Mouse (Mus musculus) forebrain, embryonic 11.5 days (tissue): ENCODE measurements around the gene Rtel1. TPM values are rescaled to one million over a fixed set of nuclear protein-coding genes. Genes with fewer than 3 reads are reported as not detected.
A peak's percentile ranks its signal among the peaks of the same experiment; 100 is the strongest.

Source experiments
- ATAC-seq: fragments of 200-750 bp; cut with Nextera tagmentation; replicated peaks from 2 replicates; pipeline ENCODE4 v1.8.0; 2017; ENCODE audit warnings: moderate TSS enrichment; ENCODE audit not compliant: low FRiP score
- DNase-seq: peaks from one replicate; pipeline ENCODE4 v3.0.0-alpha.2; 2017; ENCODE audit warnings: low spot score
- H3K27ac ChIP-seq: fragments of 300-500 bp; sonication (generic); 2 replicates; pipeline ENCODE4 v1.5.1; 2014; ENCODE audit warnings: low read depth, low read length
- H3K27me3 ChIP-seq: fragments of 300-500 bp; sonication (generic); 2 replicates; pipeline ENCODE4 v1.6.1; 2014; ENCODE audit warnings: mild to moderate bottlenecking, low read length, mixed read lengths; ENCODE audit not compliant: control insufficient read depth, insufficient read depth
- H3K36me3 ChIP-seq: fragments of 300-500 bp; sonication (generic); 2 replicates; pipeline ENCODE4 v1.6.1; 2014; ENCODE audit warnings: mild to moderate bottlenecking, low read length, moderate library complexity, mixed read lengths; ENCODE audit not compliant: control insufficient read depth, insufficient read depth
- H3K4me1 ChIP-seq: fragments of 300-500 bp; sonication (generic); replicated peaks from 2 replicates; pipeline ENCODE4 v1.6.1; 2014; ENCODE audit warnings: low read length, mixed read lengths; ENCODE audit not compliant: control insufficient read depth, insufficient read depth
- H3K4me2 ChIP-seq: fragments of 300-500 bp; sonication (generic); 2 replicates; pipeline ENCODE4 v1.6.1; 2014; ENCODE audit warnings: low read depth, mild to moderate bottlenecking, low read length, moderate library complexity, mixed read lengths; ENCODE audit not compliant: severe bottlenecking
- H3K4me3 ChIP-seq: fragments of 300-500 bp; sonication (generic); 2 replicates; pipeline ENCODE4 v1.5.1; 2014; ENCODE audit warnings: low read depth, low read length
- H3K9ac ChIP-seq: fragments of 300-500 bp; sonication (generic); 2 replicates; pipeline ENCODE4 v1.6.1; 2014; ENCODE audit warnings: low read length
- H3K9me3 ChIP-seq: fragments of 300-500 bp; sonication (generic); 2 replicates; pipeline ENCODE4 v1.6.1; 2016; ENCODE audit warnings: low read length, mixed read lengths; ENCODE audit not compliant: control insufficient read depth
- WGBS: fragments of 180-500 bp; shearing (Covaris S2); extraction: QIAGEN DNeasy Blood & Tissue Kit; methylation state at CpG from one replicate; pipeline ENCODE4 v1.1.7; 2014; 5-methylcytosine and 5-hydroxymethylcytosine counted together
- polyA plus RNA-seq: library from polyadenylated mRNA; unstranded; fragments of >200 nt; fragmentation: Nextera tagmentation; extraction: Ambion mirVana; gene quantifications from 2 replicates; pipeline ENCODE4 v1.2.1, GENCODE M21; 2014

The Rtel1 gene
- polyA plus RNA-seq, result 66.5 and 68.3 TPM in 2 replicates

DNA sequence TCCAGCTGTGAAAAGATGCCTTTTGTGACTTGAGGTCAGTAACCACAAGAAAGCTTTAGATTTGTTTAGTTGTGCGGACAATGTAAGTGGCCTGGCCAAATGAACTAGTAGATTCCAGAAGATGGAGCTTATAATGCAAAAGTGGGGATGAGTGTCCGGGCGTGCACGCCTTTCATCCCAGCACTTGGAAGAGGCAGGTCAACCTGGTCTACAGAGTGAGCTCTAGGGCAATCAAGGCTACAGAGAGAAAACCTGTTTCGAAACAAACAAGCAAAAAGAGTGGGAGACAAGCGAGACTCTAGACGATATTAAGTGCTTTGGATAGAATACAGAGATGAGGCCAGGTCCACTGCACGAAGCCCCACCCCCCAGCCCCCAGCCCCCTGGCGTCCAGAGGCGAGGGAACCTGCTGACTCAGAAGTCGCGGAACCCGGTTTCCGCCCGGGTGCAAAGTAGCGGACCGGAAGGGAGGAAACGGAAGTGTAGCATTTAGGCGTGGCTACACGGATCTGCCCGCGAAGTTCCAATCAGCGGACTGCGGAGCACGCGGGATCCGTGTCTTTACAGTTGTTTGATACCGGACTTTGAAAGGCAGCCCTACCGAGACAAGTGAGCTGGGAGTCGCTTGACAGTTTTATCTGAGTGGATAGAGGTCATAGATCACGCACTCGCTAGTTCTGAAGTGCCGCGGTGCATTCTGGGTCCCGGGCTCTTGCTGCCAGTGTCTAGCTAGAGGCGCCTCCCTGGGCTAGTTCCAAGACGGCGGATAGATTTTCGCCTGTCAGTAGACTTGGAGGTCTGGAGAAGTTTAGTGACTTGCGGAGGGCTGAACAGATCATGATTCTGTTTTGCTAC is at the start of gene Rtel1:
Gene Rtel1, plus strand, starts transcription at position 492 of the 855 bp plus-strand sequence.
- H3K27me3 ChIP-seq, result no peaks in the 10 kb centered on the region; the same call in 1 of the 2 replicates
- peaks cover 3% of the 10 kb centered on the region; the same call in 1 of the 2 replicates for H3K4me1 ChIP-seq
- H3K4me3 ChIP-seq, result peak within 1 kb of the TSS; percentile 51
- DNase-seq (peak; percentile 92), ATAC-seq (peak; percentile 94)
- 7% methylated on average over 40 of the region's 40 CpGs for WGBS
- peak within 1 kb of the TSS; percentile 58 for H3K9ac ChIP-seq
- no peaks in the 10 kb centered on the region; the same call in 1 of the 2 replicates for H3K36me3 ChIP-seq
- no peaks in the 10 kb centered on the region for H3K9me3 ChIP-seq
- 0 out of 2 replicates have a peak within 1 kb of the TSS, but pooled peaks have one; percentile 4 for H3K27ac ChIP-seq
- peak within 1 kb of the TSS; percentile 62 for H3K4me2 ChIP-seq

- no peaks in the 10 kb centered on the region for H3K4me1 ChIP-seq
- no peak overlapping the region for H3K4me2 ChIP-seq
- H3K27me3 ChIP-seq, result no peaks in the 10 kb centered on the region
- no peak for ATAC-seq
- no peak overlapping the region for H3K4me3 ChIP-seq
- no peak for DNase-seq
- no peak overlapping the region for H3K9ac ChIP-seq
- no peaks in the 10 kb centered on the region for H3K9me3 ChIP-seq
- 90% methylated on average over 2 of the region's 2 CpGs for WGBS
- no peak overlapping the region for H3K27ac ChIP-seq
- H3K36me3 ChIP-seq, result no peaks in the 10 kb centered on the region; the same call in 1 of the 2 replicates
Observed at GRCm38 (mm10) chr2:181272092-181272491, 47.4 kb upstream of the Rtel1 start.

- H3K9ac ChIP-seq, result no peak overlapping the region
- no peak for DNase-seq
- H3K9me3 ChIP-seq, result no peaks in the 10 kb centered on the region
- no peaks in the 10 kb centered on the region for H3K4me1 ChIP-seq
- no peaks in the 10 kb centered on the region for H3K27me3 ChIP-seq
- ATAC-seq, result no peak
- no peak overlapping the region for H3K4me3 ChIP-seq
- WGBS, result 92% methylated on average over 2 of the region's 2 CpGs
- H3K27ac ChIP-seq, result no peak overlapping the region
- peaks cover 3% of the 10 kb centered on the region; the same call in 1 of the 2 replicates for H3K36me3 ChIP-seq
- H3K4me2 ChIP-seq, result no peak overlapping the region
Observed at GRCm38 (mm10) chr2:181273829-181274228, 45.7 kb upstream of the Rtel1 start.

DNA sequence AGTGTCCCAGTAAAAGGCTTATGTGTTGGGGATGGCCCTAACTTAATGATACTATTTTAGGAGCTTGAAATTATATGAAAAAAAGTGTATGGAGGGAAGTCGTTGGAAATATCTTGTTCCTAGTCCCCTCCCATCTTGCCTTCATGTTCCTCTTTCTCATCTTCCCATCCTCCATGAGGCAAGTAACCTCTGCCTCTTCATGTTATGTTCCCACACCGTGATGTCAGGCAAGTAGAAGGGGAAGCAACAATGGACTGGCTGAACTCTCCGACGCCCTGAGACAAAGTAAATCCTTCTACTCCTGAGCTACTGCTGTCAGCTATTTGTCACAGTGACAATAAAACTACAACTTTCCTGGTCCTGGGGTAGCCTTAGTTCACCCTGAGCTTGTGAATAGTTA is 44.9 kb upstream of the Rtel1 start:
- H3K4me3 ChIP-seq, result no peak overlapping the region
- H3K4me1 ChIP-seq, result no peaks in the 10 kb centered on the region
- no peak overlapping the region for H3K27ac ChIP-seq
- 86% methylated on average over 4 of the region's 4 CpGs for WGBS
- no peak overlapping the region for H3K4me2 ChIP-seq
- H3K36me3 ChIP-seq, result peaks cover 3% of the 10 kb centered on the region; the same call in 1 of the 2 replicates
- ATAC-seq (no peak), DNase-seq (no peak)
- H3K9me3 ChIP-seq, result no peaks in the 10 kb centered on the region
- no peaks in the 10 kb centered on the region for H3K27me3 ChIP-seq
- H3K9ac ChIP-seq, result no peak overlapping the region

- no peak for DNase-seq
- no peak for ATAC-seq
- H3K9ac ChIP-seq, result no peak overlapping the region
- H3K4me1 ChIP-seq, result no peaks in the 10 kb centered on the region
- no peak overlapping the region for H3K4me2 ChIP-seq
- no peak overlapping the region for H3K27ac ChIP-seq
- H3K4me3 ChIP-seq, result no peak overlapping the region
- no peaks in the 10 kb centered on the region for H3K27me3 ChIP-seq
- no peaks in the 10 kb centered on the region for H3K9me3 ChIP-seq
- peaks cover 3% of the 10 kb centered on the region; the same call in 1 of the 2 replicates for H3K36me3 ChIP-seq
- 94% methylated on average over 1 of the region's 1 CpGs for WGBS
Observed at GRCm38 (mm10) chr2:181276766-181277165, 42.8 kb upstream of the Rtel1 start.

GRCm38 (mm10) chr2:181277866-181278265 is 41.7 kb upstream of the Rtel1 start:
- Histone ChIP-seq H3K9me3 (no peaks in the 10 kb centered on the region), H3K36me3 (peaks cover 3% of the 10 kb centered on the region; the same call in 1 of the 2 replicates), H3K27me3 (no peaks in the 10 kb centered on the region), H3K4me3 (no peak overlapping the region), H3K4me2 (no peak overlapping the region), H3K4me1 (no peaks in the 10 kb centered on the region), H3K27ac (no peak overlapping the region), H3K9ac (no peak overlapping the region)
- 90% methylated on average over 3 of the region's 3 CpGs for WGBS
- ATAC-seq (no peak), DNase-seq (no peak)

DNA sequence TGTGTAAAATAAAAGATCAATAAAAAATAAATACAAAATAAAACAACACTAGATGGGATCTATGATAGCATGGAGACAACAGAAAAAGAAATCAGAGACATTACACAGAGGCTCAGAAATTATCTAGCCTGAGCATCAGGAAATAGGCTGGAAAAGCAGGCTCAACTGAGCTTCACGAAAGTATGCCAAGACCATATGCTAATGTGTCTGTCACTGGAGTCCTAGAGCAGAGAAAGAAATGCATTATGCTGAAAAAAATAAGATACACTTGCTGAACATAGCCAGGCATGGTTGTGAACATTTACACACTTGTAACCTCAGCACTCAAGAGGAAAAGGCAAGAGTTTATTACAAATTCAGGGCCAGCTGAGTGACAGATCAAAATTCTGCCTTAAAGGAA is 39.6 kb upstream of the Rtel1 start:
- Histone ChIP-seq H3K36me3 (peaks cover 3% of the 10 kb centered on the region; the same call in 1 of the 2 replicates), H3K4me3 (no peak overlapping the region), H3K4me2 (no peak overlapping the region), H3K27ac (no peak overlapping the region), H3K9ac (no peak overlapping the region), H3K4me1 (no peaks in the 10 kb centered on the region), H3K9me3 (no peaks in the 10 kb centered on the region), H3K27me3 (no peaks in the 10 kb centered on the region)
- ATAC-seq, result no peak
- 86% methylated on average over 1 of the region's 1 CpGs for WGBS
- no peak for DNase-seq

DNA sequence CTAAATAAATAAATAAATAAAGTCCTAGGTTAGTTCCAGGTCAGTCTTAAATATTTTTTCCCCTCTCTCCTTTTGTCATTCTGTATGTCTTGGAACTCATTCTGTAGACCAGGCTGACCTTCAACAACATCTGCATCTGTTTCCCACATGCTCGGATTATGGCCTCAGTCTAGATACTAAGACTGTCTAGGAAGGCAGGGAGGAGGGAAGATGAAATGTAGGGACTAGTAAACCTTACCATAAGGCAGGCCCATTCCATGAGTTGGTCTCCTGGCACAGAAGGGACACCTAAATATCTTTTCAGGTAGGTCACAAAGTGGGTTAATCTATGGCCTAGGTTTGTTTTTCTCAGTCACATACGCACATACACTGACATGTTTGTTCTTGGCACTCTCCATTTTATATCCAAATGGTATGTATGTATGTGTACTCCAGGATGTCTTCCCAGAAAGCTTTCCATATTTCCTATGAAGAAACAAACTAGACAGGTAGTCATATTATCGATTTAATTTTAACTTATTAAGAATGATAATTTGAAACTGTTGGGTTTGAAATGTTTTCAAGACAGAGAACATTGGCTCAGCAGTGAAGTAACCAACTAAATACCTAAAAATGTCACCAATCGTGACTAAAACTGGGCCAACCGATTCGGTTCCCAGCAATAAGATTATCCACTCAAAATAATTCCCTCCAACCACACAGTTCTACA is 32.8 kb upstream of the Rtel1 start:
- ATAC-seq, result no peak
- Histone ChIP-seq H3K4me1 (peaks cover 7% of the 10 kb centered on the region; the same call in 1 of the 2 replicates), H3K27ac (peak overlapping the region; percentile 87), H3K4me2 (peak overlapping the region; percentile 69), H3K36me3 (no peaks in the 10 kb centered on the region), H3K4me3 (peak overlapping the region; percentile 73), H3K9ac (peak overlapping the region; percentile 93), H3K9me3 (no peaks in the 10 kb centered on the region), H3K27me3 (no peaks in the 10 kb centered on the region)
- WGBS, result 59% methylated on average over 6 of the region's 6 CpGs
- no peak for DNase-seq
